Comparison of ENCODE assay signal across 24 mouse cellular contexts in the genomic region with DNA sequence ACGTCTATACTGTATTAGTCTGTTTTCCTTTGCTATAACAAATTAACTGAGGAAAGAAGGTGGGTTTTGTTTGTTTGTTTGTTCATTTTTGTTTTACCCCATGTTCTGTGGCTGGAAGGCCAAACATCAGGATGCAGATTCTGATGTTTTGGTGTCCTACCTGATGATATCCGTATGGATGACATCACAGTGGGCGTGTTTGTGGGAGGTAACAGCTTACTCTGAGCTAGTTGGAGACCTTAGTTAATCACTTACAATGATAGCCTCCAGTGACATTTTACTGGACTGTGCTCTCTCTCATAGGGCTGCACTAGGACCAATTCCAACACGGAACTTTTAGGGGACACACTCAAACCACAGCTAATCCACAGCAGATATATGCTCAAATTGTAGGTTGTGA.
DNase-seq lines count a peak whose midpoint lies in the region; ATAC-seq lines count a peak whose summit lies in the region.
"Had no signal": no experiment of that assay in that cellular context is flagged by ENCODE, and none has a peak within 500 bp of the region (broad histone marks: within the 10 kb centered on the region; RNA-seq: fewer than 3 reads in every experiment).

No protein-coding gene starts in this region.

- H3K9me3 ChIP-seq in intestine, embryonic 16.5 days (ENCODE audit: control insufficient read depth, low read length) = no peaks in the 10 kb centered on the region
- H3K9me3 ChIP-seq: embryonic facial prominence, embryonic 10.5 days; embryonic facial prominence, embryonic 12.5 days; forebrain, embryonic 15.5 days; G1E had no signal

- no peak overlapping the region for H3K27ac ChIP-seq in intestine, embryonic 16.5 days (ENCODE audit: low read length)
- H3K27ac ChIP-seq: embryonic facial prominence, embryonic 10.5 days; embryonic facial prominence, embryonic 12.5 days; forebrain, embryonic 13.5 days; forebrain, embryonic 15.5 days had no signal

- no peak overlapping the region for H3K4me3 ChIP-seq in intestine, embryonic 16.5 days (ENCODE audit: low read length)
- H3K4me3 ChIP-seq: embryonic facial prominence, embryonic 10.5 days; embryonic facial prominence, embryonic 12.5 days; forebrain, embryonic 13.5 days; forebrain, embryonic 15.5 days had no signal

- H3K4me2 ChIP-seq in intestine, embryonic 16.5 days (ENCODE audit: low read depth, low read length) = no peak overlapping the region
- H3K4me2 ChIP-seq: embryonic facial prominence, embryonic 12.5 days; forebrain, embryonic 13.5 days; forebrain, embryonic 15.5 days had no signal

- H3K27me3 ChIP-seq in intestine, embryonic 16.5 days (replicated peaks; ENCODE audit: control insufficient read depth, insufficient read depth, low read length) = no peaks in the 10 kb centered on the region
- H3K27me3 ChIP-seq: CH12.LX; embryonic facial prominence, embryonic 12.5 days; forebrain, embryonic 13.5 days; forebrain, embryonic 15.5 days; Patski had no signal

- H3K9ac ChIP-seq in intestine, embryonic 16.5 days (ENCODE audit: low read depth, low read length) = no peak overlapping the region
- H3K9ac ChIP-seq: embryonic facial prominence, embryonic 12.5 days; forebrain, embryonic 13.5 days; forebrain, embryonic 15.5 days; forebrain, postnatal 0 days had no signal

- H3K4me1 ChIP-seq in intestine, embryonic 16.5 days (ENCODE audit: control insufficient read depth, insufficient read depth, low read length) = no peaks in the 10 kb centered on the region
- H3K4me1 ChIP-seq: embryonic facial prominence, embryonic 10.5 days; embryonic facial prominence, embryonic 12.5 days; forebrain, embryonic 13.5 days had no signal

- intact Hi-C loops in heart, postnatal 36 days (cut with DNase I) = no loop called here

- peak; percentile 35 for DNase-seq in heart, adult 11 months
- no peak for DNase-seq in heart, postnatal 36 days
- DNase-seq in adrenal gland, adult 2 months = no peak
- no peak for DNase-seq in liver
- DNase-seq: adrenal gland, adult 8-10 months; adrenal gland, postnatal 14 days; adrenal gland, postnatal 36 days; B cell, adult 2 months; cerebellum, adult 11-12 months; cerebellum, adult 2 months; cerebellum, adult 9-10 months; cerebellum, postnatal 10 days; cerebellum, postnatal 25 days; forebrain, postnatal 0 days had no signal

- peak; percentile 35 for ATAC-seq in activated CD4-positive, CD25-positive, alpha-beta regulatory T cell, adult 4 months
- peak; percentile 33 for ATAC-seq in inflammation-experienced regulatory T-cells, adult 6 months
- ATAC-seq in intestine, embryonic 16.5 days = no peak
- ATAC-seq: forebrain, embryonic 13.5 days; forebrain, embryonic 15.5 days; forebrain, postnatal 0 days; Patski had no signal

- H3K36me3 ChIP-seq in intestine, embryonic 16.5 days (ENCODE audit: control insufficient read depth, insufficient read depth, low read length) = no peaks in the 10 kb centered on the region
- H3K36me3 ChIP-seq: embryonic facial prominence, embryonic 10.5 days; embryonic facial prominence, embryonic 12.5 days; forebrain, embryonic 15.5 days; G1E had no signal

- WGBS in intestine, embryonic 16.5 days = 82% methylated on average over 4 of the region's 4 CpGs
